Mouse (Mus musculus): Measurements from ENCODE around the gene Orm2. TPM values are rescaled to one million over a fixed set of nuclear protein-coding genes. Genes with fewer than 3 reads are reported as not detected.

The Orm2 gene
- polyA plus RNA-seq, 1 experiment from 2014 or later = not detected

- no peak overlapping the region for H3K9ac ChIP-seq
- 63% methylated on average over 3 of the region's 3 CpGs for WGBS
- H3K27me3 ChIP-seq (ENCODE audit: control insufficient read depth, insufficient read depth, low read length) = no peaks in the 10 kb centered on the region
- H3K27ac ChIP-seq = no peak overlapping the region
- H3K4me2 ChIP-seq (replicated peaks) = no peak overlapping the region
- DNase-seq (ENCODE audit: low spot score) (peak; percentile 49), ATAC-seq (ENCODE audit: low FRiP score) (no peak)
- H3K4me3 ChIP-seq (replicated peaks; ENCODE audit: low read length) = no peak overlapping the region
- no peaks in the 10 kb centered on the region for H3K4me1 ChIP-seq (replicated peaks; ENCODE audit: control insufficient read depth, insufficient read depth, low read length)
- no peaks in the 10 kb centered on the region for H3K9me3 ChIP-seq (ENCODE audit: control insufficient read depth, low read length)
- H3K36me3 ChIP-seq (replicated peaks; ENCODE audit: control insufficient read depth, insufficient read depth) = peaks cover 38% of the 10 kb centered on the region
Observed at GRCm38 (mm10) chr4:63371890-63372289, 9.6 kb downstream of the Orm2 start.

- no peak overlapping the region for H3K27ac ChIP-seq
- ATAC-seq (ENCODE audit: low FRiP score) (no peak), DNase-seq (ENCODE audit: low spot score) (no peak)
- peaks cover 41% of the 10 kb centered on the region for H3K36me3 ChIP-seq (replicated peaks; ENCODE audit: control insufficient read depth, insufficient read depth)
- H3K4me2 ChIP-seq (replicated peaks) = no peak overlapping the region
- no peaks in the 10 kb centered on the region for H3K4me1 ChIP-seq (replicated peaks; ENCODE audit: control insufficient read depth, insufficient read depth, low read length)
- 94% methylated on average over 8 of the region's 8 CpGs for WGBS
- no peak overlapping the region for H3K4me3 ChIP-seq (replicated peaks; ENCODE audit: low read length)
- H3K9ac ChIP-seq = no peak overlapping the region
- no peaks in the 10 kb centered on the region for H3K9me3 ChIP-seq (ENCODE audit: control insufficient read depth, low read length)
- H3K27me3 ChIP-seq (ENCODE audit: control insufficient read depth, insufficient read depth, low read length) = no peaks in the 10 kb centered on the region
Observed at GRCm38 (mm10) chr4:63373404-63373803, 11.2 kb downstream of the Orm2 start.

- Histone ChIP-seq H3K27ac (no peak overlapping the region), H3K36me3 (replicated peaks; ENCODE audit: control insufficient read depth, insufficient read depth) (peaks cover 50% of the 10 kb centered on the region), H3K4me3 (replicated peaks; ENCODE audit: low read length) (no peak overlapping the region), H3K27me3 (ENCODE audit: control insufficient read depth, insufficient read depth, low read length) (no peaks in the 10 kb centered on the region), H3K4me1 (replicated peaks; ENCODE audit: control insufficient read depth, insufficient read depth, low read length) (no peaks in the 10 kb centered on the region), H3K9me3 (ENCODE audit: control insufficient read depth, low read length) (no peaks in the 10 kb centered on the region), H3K4me2 (replicated peaks) (no peak overlapping the region), H3K9ac (no peak overlapping the region)
- ATAC-seq (ENCODE audit: low FRiP score) (no peak), DNase-seq (ENCODE audit: low spot score) (no peak)
- WGBS = 91% methylated on average over 11 of the region's 12 CpGs
Observed at GRCm38 (mm10) chr4:63374331-63374730, 12.1 kb downstream of the Orm2 start.

GRCm38 (mm10) chr4:63375367-63375766 lies 13.1 kb downstream of the Orm2 start:
- DNase-seq (ENCODE audit: low spot score) = no peak
- WGBS = 48% methylated on average over 1 of the region's 1 CpGs
- no peaks in the 10 kb centered on the region for H3K4me1 ChIP-seq (replicated peaks; ENCODE audit: control insufficient read depth, insufficient read depth, low read length)

GRCm38 (mm10) chr4:63377483-63377882 lies 15.2 kb downstream of the Orm2 start:
- Histone ChIP-seq H3K9me3 (ENCODE audit: control insufficient read depth, low read length) (no peaks in the 10 kb centered on the region), H3K4me2 (replicated peaks) (no peak overlapping the region), H3K4me1 (replicated peaks; ENCODE audit: control insufficient read depth, insufficient read depth, low read length) (no peaks in the 10 kb centered on the region), H3K9ac (no peak overlapping the region), H3K27ac (no peak overlapping the region), H3K36me3 (replicated peaks; ENCODE audit: control insufficient read depth, insufficient read depth) (peaks cover 71% of the 10 kb centered on the region), H3K27me3 (ENCODE audit: control insufficient read depth, insufficient read depth, low read length) (no peaks in the 10 kb centered on the region), H3K4me3 (replicated peaks; ENCODE audit: low read length) (no peak overlapping the region)
- WGBS = 75% methylated on average over 7 of the region's 7 CpGs
- ATAC-seq (ENCODE audit: low FRiP score) = no peak
- DNase-seq (ENCODE audit: low spot score) = no peak

More at GRCm38 (mm10) chr4:63375367-63375766, 13.1 kb downstream of the Orm2 start:
- no peaks in the 10 kb centered on the region for H3K9me3 ChIP-seq (ENCODE audit: control insufficient read depth, low read length)
- H3K4me2 ChIP-seq (replicated peaks) = no peak overlapping the region
- H3K4me3 ChIP-seq (replicated peaks; ENCODE audit: low read length) = no peak overlapping the region
- peaks cover 57% of the 10 kb centered on the region for H3K36me3 ChIP-seq (replicated peaks; ENCODE audit: control insufficient read depth, insufficient read depth)
- H3K27ac ChIP-seq = no peak overlapping the region
- H3K27me3 ChIP-seq (ENCODE audit: control insufficient read depth, insufficient read depth, low read length) = no peaks in the 10 kb centered on the region
- ATAC-seq (ENCODE audit: low FRiP score) = peak; percentile 53
- no peak overlapping the region for H3K9ac ChIP-seq

- H3K36me3 ChIP-seq (replicated peaks; ENCODE audit: control insufficient read depth, insufficient read depth) = peaks cover 44% of the 10 kb centered on the region
- DNase-seq (ENCODE audit: low spot score) = no peak
- ATAC-seq (ENCODE audit: low FRiP score) = no peak
- WGBS = 95% methylated on average over 4 of the region's 4 CpGs
- no peak overlapping the region for H3K9ac ChIP-seq
- no peak overlapping the region for H3K4me3 ChIP-seq (replicated peaks; ENCODE audit: low read length)
- H3K4me2 ChIP-seq (replicated peaks) = no peak overlapping the region
- H3K9me3 ChIP-seq (ENCODE audit: control insufficient read depth, low read length) = no peaks in the 10 kb centered on the region
- no peaks in the 10 kb centered on the region for H3K4me1 ChIP-seq (replicated peaks; ENCODE audit: control insufficient read depth, insufficient read depth, low read length)
- no peak overlapping the region for H3K27ac ChIP-seq
- H3K27me3 ChIP-seq (ENCODE audit: control insufficient read depth, insufficient read depth, low read length) = no peaks in the 10 kb centered on the region
Observed at GRCm38 (mm10) chr4:63382676-63383369, 20.6 kb downstream of the Orm2 start.

- ATAC-seq (ENCODE audit: low FRiP score) = no peak
- no peak overlapping the region for H3K27ac ChIP-seq
- no peak for DNase-seq (ENCODE audit: low spot score)
- no peak overlapping the region for H3K9ac ChIP-seq
- peaks cover 37% of the 10 kb centered on the region for H3K36me3 ChIP-seq (replicated peaks; ENCODE audit: control insufficient read depth, insufficient read depth)
- WGBS = 76% methylated on average over 12 of the region's 12 CpGs
- H3K4me1 ChIP-seq (replicated peaks; ENCODE audit: control insufficient read depth, insufficient read depth, low read length) = no peaks in the 10 kb centered on the region
- H3K4me2 ChIP-seq (replicated peaks) = no peak overlapping the region
- no peaks in the 10 kb centered on the region for H3K9me3 ChIP-seq (ENCODE audit: control insufficient read depth, low read length)
- H3K4me3 ChIP-seq (replicated peaks; ENCODE audit: low read length) = no peak overlapping the region
- no peaks in the 10 kb centered on the region for H3K27me3 ChIP-seq (ENCODE audit: control insufficient read depth, insufficient read depth, low read length)
Observed at GRCm38 (mm10) chr4:63383474-63383873, 21.2 kb downstream of the Orm2 start.

GRCm38 (mm10) chr4:63384262-63384661 lies 22.0 kb downstream of the Orm2 start:
- Histone ChIP-seq H3K9ac (no peak overlapping the region), H3K4me1 (replicated peaks; ENCODE audit: control insufficient read depth, insufficient read depth, low read length) (peaks cover 6% of the 10 kb centered on the region; the same call in 1 of the 2 replicates), H3K4me3 (replicated peaks; ENCODE audit: low read length) (no peak overlapping the region), H3K27ac (no peak overlapping the region), H3K27me3 (ENCODE audit: control insufficient read depth, insufficient read depth, low read length) (no peaks in the 10 kb centered on the region), H3K9me3 (ENCODE audit: control insufficient read depth, low read length) (no peaks in the 10 kb centered on the region), H3K36me3 (replicated peaks; ENCODE audit: control insufficient read depth, insufficient read depth) (peaks cover 30% of the 10 kb centered on the region), H3K4me2 (replicated peaks) (no peak overlapping the region)
- no peak for DNase-seq (ENCODE audit: low spot score)
- WGBS = 92% methylated on average over 4 of the region's 4 CpGs
- no peak for ATAC-seq (ENCODE audit: low FRiP score)

GRCm38 (mm10) chr4:63385253-63385652 lies 23.0 kb downstream of the Orm2 start:
- Histone ChIP-seq H3K9ac (no peak overlapping the region), H3K9me3 (ENCODE audit: control insufficient read depth, low read length) (no peaks in the 10 kb centered on the region), H3K4me2 (replicated peaks) (no peak overlapping the region), H3K4me1 (replicated peaks; ENCODE audit: control insufficient read depth, insufficient read depth, low read length) (peaks cover 11% of the 10 kb centered on the region; the same call in 1 of the 2 replicates), H3K27me3 (ENCODE audit: control insufficient read depth, insufficient read depth, low read length) (no peaks in the 10 kb centered on the region), H3K27ac (no peak overlapping the region), H3K4me3 (replicated peaks; ENCODE audit: low read length) (no peak overlapping the region), H3K36me3 (replicated peaks; ENCODE audit: control insufficient read depth, insufficient read depth) (peaks cover 22% of the 10 kb centered on the region)
- ATAC-seq (ENCODE audit: low FRiP score) (no peak), DNase-seq (ENCODE audit: low spot score) (no peak)
- WGBS = 90% methylated on average over 3 of the region's 3 CpGs
